Mouse (Mus musculus) brain, embryonic 14.5 days (tissue): ENCODE results near the gene Copg2.

Source experiments
- CTCF ChIP-seq: fragments of 200-500 bp; IDR thresholded peaks from 2 replicates; pipeline ENCODE4 v1.5.1; 2012; ENCODE audit warnings: inconsistent platforms, mild to moderate bottlenecking, moderate library complexity, borderline replicate concordance; ENCODE audit not compliant: insufficient read depth, insufficient read length; ENCODE audit errors: extremely low read depth
- POLR2A ChIP-seq: fragments of 200-500 bp; IDR thresholded peaks from 2 replicates; pipeline ENCODE4 v1.6.1; 2012; ENCODE audit warnings: mild to moderate bottlenecking, inconsistent platforms, borderline replicate concordance; ENCODE audit not compliant: poor library complexity, insufficient read depth, insufficient read length, severe bottlenecking; ENCODE audit errors: extremely low read depth

DNA sequence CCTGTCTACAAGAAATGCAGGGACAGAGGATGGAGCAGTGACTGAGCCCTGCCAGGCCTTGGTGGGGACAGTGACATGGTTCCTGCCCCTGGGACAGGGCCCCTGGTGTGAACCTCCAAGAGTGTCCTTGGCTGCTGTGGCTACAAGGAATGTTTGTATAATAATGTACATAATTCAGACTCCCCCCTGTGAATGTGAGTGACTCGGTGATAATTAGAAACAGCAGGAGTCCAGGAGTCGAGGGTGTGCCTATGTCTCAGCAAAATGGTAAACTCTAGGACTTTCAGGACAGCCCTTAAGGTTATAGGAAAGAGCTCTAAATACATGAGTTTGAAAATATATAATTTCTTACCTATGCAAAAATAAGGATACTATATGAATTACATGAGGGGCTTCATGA lies 64.4 kb downstream of the Copg2 start:
- TF ChIP-seq CTCF: no peak
- TF ChIP-seq POLR2A: no peak
